Mouse (Mus musculus) adrenal gland, postnatal 4 days (tissue): ENCODE data around the gene Dock11. TPM values are rescaled to one million over a fixed set of nuclear protein-coding genes. Genes with fewer than 3 reads are reported as not detected.

Source experiments
- DNase-seq, 2 experiments: peaks; one replicate each; pipeline ENCODE4 v3.0.0; 2021 to 2022; ENCODE audit warnings: low spot score in 2 of 2, mixed read lengths in 2 of 2
- long read RNA-seq, 2 experiments: library from polyadenylated mRNA; stranded (forward); transcript quantifications; one replicate each; pipeline ENCODE4 v2.0.0; 2021
- total RNA-seq, 2 experiments: library from RNA; stranded (reverse); gene quantifications; 2 replicates each; pipeline ENCODE4 v1.2.3; 2021

Gene Dock11
- total RNA-seq: 10 to 100 TPM; 16.8 to 17.3 TPM
- long read RNA-seq, experiment 1, partial matches to known transcripts: 1 of 1 reads
- long read RNA-seq, experiment 1, other reads (novel, unspliced or antisense): 0 of 1 reads
- long read RNA-seq, experiment 2, partial matches to known transcripts: 0 of 1 reads
- long read RNA-seq, experiment 2, other reads (novel, unspliced or antisense): 1 of 1 reads

GRCm38 (mm10) chrX:35888087-35888895, at the start of gene Dock11:
Dock11 (plus strand) TSS chrX:35888832.
- DNase-seq: peak; percentile 4 to 17

GRCm38 (mm10) chrX:35879703-35880102, 8.9 kb upstream of the Dock11 start:
- DNase-seq: no peak

DNA sequence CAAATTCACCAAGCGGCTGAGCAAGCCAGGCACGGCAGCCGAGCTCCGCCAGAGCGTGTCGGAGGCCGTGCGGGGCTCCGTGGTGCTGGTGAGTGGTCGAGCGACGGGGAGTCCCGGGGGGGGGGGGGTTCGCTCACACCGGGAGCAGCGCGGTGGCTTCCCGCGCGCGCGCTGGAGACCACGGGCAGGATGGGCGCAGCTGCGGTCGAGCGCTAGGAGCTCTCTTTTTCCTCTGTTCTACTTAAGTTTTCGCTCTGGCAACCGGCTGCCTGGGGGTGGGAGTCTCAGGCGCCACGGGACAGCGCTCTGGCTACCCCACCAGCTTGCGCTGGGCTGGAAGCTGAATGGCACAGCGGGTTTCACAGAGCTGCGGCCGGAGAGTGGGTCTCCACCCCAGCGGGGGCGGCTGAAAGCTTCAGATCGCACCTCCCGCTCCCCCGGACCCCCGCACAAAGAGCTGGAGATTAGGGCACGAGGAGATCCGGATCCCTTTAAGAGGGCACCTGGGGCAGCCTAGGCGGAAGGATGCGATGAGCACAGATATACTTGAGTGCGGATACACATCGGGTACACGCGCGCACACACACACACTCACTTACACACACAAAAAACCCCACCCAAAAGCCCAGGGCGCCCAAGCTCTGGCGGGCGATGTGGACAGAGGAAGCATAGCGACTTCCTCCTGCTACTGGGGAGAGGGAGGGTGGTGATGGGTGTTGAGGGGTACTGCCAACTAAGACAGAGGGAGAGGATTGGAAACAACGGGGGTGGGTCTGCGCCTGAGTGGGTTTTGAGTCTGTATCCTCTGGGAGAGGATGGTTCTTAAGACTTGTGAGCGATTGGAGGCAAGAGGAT, 540 bp downstream of the Dock11 start:
- DNase-seq: no peak

DNA sequence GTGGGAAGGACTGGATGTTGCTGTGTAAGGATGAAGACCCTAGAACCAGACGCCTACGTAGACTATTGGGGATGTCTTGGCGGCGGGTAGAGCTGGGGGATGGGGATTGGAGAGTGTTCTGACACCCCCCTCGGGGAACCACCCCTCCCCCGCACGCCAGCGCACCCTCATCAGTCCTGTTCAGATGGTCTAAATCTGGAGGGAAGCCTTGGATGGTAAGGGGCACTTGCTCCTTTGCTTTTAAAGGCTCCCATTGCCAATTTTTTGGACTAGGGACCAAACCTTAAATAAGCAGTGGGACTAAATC, 1.1 kb downstream of the Dock11 start:
- no peak for DNase-seq

- no peak for DNase-seq
Measured at GRCm38 (mm10) chrX:35891534-35892125, 3.0 kb downstream of the Dock11 start.

GRCm38 (mm10) chrX:35892377-35892776, 3.7 kb downstream of the Dock11 start:
- no peak for DNase-seq

DNA sequence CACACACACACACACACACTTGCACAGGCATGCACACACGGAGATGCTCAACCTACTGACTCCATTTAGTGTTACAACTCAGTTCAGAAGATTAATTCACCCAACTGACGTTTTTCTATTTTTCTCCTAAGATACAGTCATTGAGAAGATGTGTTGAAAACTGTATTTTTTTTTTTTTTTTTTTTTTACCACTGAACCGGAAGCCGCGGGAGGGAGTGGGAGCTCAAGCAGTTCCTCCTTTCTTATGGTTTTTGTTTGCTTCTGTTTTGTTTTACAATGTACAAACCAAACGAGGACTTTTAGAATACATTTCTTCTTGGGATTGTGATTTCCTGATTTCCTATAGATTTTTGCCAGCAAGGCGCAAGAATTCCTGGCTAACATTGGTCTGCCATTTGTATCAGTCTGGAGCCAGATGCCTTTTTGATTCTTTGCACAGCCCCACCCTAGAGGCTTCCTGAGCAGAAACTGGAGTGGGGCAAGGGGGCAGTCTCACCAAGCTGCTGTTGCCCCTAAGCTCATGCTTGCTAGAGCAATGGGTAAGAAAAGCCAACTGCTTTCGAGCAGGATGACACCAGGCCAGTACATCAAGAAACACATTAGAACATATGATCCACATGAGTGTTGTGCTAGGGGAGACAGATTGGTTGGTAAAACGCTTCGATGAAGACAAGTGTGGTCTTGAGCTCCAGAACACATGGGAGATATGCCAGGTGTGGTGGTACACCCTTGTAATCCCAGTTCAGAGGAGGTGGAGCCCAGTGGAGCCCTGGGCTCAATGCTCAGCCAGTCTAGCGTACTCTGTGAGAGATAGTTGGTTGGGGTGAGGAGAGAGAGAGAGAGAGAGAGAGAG, 9.2 kb downstream of the Dock11 start:
- no peak for DNase-seq

- no peak for DNase-seq
Measured at GRCm38 (mm10) chrX:35898501-35898766, 9.8 kb downstream of the Dock11 start.

GRCm38 (mm10) chrX:35904352-35904751, 15.7 kb downstream of the Dock11 start:
- DNase-seq: no peak

DNA sequence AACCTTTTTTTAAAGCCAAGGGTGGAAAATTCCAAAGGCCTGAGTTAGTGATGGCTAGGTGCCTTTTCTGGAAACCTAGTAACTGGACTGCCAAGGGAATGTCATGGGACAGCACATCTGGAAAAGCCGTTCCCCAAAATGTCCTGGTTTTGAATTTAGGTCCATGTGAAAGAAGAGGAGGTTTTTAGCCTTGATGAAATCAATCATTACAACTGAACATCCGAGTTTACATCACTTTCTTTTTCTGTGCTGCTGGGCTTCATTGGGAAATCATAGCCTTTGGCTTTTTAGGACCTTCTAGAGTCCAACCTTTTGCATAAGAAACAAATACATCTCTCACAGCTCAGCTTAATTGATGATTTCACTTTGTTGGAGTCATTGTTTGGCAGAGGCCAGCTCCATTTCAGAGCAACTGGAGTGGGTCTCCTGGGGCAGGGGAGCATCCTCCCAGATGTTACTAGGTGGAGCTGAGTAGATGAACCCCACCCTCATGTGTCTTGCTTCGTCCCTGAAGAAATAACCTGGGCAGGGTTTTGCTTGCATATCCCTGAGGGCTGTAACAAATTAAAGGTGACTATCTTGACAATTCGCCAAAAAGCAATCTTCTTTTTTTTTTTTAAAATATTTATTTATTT, 18.2 kb downstream of the Dock11 start:
- no peak for DNase-seq

DNA sequence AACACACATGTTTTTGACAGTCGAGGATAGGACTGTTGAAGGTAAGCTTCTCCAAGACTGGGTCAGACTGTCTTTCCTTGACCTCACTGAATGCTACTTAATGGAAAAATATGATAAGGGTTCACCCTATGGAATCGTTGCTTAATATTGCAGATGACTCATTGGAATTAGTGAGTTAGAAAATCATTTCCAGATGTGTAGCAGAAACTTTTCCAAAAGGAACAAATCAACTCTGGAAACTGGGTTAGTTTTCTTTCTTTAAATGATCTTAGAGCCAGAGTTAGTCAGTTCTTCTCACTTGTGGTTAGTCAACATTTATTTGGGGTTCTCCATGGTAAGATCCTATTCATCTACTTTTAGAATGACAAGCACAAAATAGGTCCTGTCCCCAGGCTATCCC, 30.9 kb downstream of the Dock11 start:
- no peak for DNase-seq

- no peak for DNase-seq
Measured at GRCm38 (mm10) chrX:35920096-35920607, 31.5 kb downstream of the Dock11 start.

- no peak for DNase-seq
Measured at GRCm38 (mm10) chrX:35921922-35922321, 33.3 kb downstream of the Dock11 start.

DNA sequence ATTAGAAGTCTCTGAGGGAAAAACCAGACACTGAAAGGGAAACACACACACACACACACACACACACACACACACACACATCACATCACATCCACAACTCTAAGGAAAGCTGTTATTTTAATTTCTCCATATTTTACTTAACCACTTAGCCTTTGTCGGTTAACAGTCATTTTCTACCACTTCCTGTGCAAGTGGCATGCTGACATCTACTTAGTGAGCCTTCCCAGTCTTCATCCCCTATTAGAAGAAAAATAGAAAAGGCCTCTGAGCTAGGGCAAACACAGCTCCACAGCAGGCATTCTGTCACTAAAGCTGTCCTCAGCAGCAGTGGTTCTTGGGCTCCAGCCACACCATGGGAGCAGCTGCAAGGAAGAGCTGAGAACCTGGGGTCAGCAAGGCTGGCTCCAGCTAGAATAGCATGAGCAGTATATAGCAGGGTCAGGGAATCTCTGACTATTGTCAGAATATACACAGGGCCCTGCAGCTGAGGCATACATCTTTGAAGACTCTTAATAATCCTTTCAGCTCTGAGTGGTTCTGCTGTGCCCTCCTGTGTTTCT, 36.2 kb downstream of the Dock11 start:
- DNase-seq: no peak

GRCm38 (mm10) chrX:35930094-35930933, 41.7 kb downstream of the Dock11 start:
- DNase-seq: no peak

DNA sequence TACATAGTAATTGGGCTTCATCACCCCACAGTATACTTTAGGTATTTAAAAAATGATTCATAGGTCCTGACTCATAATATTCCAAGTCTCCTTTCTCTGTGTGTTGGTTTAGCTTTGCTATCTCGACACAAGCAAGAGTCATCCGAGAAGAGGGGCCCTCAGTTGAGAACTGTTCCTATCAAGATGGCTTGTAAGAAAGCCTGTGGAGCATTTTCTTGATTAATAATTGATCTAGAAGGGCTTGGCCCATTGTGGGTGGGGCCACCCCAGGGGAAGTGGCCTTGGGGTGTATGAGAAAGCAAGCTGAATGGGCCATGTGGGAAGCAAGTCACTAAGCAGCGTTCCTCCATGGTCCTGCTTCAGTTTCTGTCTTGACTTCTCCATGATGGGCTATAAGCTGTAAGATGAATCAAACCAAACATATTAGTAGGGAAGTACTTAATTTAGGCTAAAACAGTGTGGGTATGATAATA, 42.3 kb downstream of the Dock11 start:
- no peak for DNase-seq

DNA sequence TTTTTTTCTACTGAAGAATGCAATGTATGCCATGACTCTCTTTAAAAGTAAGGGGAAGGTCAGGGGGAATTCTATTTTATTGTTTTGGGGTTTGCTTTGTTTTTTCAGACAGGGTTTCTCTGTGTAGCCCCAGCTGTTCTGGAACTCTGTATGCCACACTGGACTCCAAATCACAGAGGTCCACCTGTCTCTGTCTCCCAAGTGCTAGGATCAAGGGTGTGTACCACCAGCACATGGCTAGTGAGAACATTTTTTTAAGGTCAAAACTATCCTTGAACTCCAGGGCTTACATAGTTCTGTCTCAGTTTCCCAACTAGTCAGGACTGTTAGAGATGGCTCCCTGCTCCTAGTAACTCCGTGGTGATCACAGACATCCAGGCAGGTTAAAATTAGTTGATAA, 43.3 kb downstream of the Dock11 start:
- DNase-seq: no peak

DNA sequence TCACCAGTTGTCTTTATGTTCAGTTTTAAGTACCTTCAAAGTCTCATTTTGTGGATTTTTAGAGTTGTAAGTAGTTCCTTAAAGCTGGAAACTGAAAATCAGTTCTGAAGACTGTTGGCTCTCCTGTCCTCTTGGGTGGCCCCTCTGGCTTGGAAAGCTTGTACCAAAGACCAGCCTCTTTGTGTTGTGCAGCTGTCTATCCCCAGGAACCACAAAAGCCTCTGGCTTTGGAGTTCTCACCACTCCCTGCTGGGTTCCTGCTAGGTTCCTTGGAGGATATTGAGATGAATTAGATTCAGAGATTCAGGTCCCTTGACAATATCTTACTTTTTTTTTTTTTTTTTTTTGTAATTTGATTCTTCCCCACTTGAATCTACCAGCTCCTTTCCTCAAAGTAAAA, 44.3 kb downstream of the Dock11 start:
- no peak for DNase-seq

GRCm38 (mm10) chrX:35938112-35938511, 49.5 kb downstream of the Dock11 start:
- no peak for DNase-seq
